Mouse (Mus musculus) macrophage (primary cell): ENCODE measurements around the gene Suox. TPM values are rescaled to one million over a fixed set of nuclear protein-coding genes. Genes with fewer than 3 reads are reported as not detected.
"Not testable (repeated sequence)": the region's sequence is repeated elsewhere in the genome, so short reads cannot be mapped to it uniquely, and the experiment has no call there.

Experiments
- H3K27ac ChIP-seq: fragments of 350-480 bp; formaldehyde crosslinking; 2 replicates; pipeline ENCODE4 v1.9.0; 2021
- H3K36me3 ChIP-seq: fragments of 350-480 bp; formaldehyde crosslinking; 2 replicates; pipeline ENCODE4 v1.9.0; 2021; ENCODE audit errors: inconsistent target
- H3K4me3 ChIP-seq: fragments of 350-480 bp; formaldehyde crosslinking; 2 replicates; pipeline ENCODE4 v1.9.0; 2021; ENCODE audit errors: inconsistent target
- H3K79me2 ChIP-seq: fragments of 350-480 bp; formaldehyde crosslinking; 2 replicates; pipeline ENCODE4 v1.9.0; 2021; ENCODE audit errors: inconsistent target
- WGBS: methylation state at CpG from one replicate; pipeline ENCODE4 v1.1.7; 2026; ENCODE audit warnings: inconsistent platforms; ENCODE audit not compliant: missing documents; 5-methylcytosine and 5-hydroxymethylcytosine counted together
- polyA plus RNA-seq: library from polyadenylated mRNA; stranded (reverse); fragments of 250-400 nt; gene quantifications from 3 replicates; pipeline ENCODE4 v1.2.4, GENCODE M21; 2018; ENCODE audit warnings: inconsistent platforms
- total RNA-seq, 78 experiments: library from RNA; depleted of rRNA; stranded (reverse); fragments of 250-400 nt; gene quantifications; 1 replicate in 9 of 78; 2 replicates in 24 of 78; 3 replicates in 43 of 78; 4 replicates in 2 of 78; pipeline ENCODE4 v1.2.4; 2018; ENCODE audit warnings: inconsistent platforms in 56 of 78

Suox gene
- 1 to 10 TPM in 3 of 26 experiments, under 1 TPM in 10, not detected in 13; 0.23 to 1.7 (median 0.38) TPM for total RNA-seq (2018; cell fraction: chromatin; rRNA removed)
- total RNA-seq (2018; cell fraction: cytosol; rRNA removed) = 1 to 10 TPM; 1.1 to 4.9 (median 1.8) TPM
- 1 to 10 TPM in 21 of 26 experiments, under 1 TPM in 5; 0.59 to 5.2 (median 1.5) TPM for total RNA-seq (2018; cell fraction: nucleus; rRNA removed)
- polyA plus RNA-seq = 2.9 to 4.7 TPM (median 4.4 TPM) in 3 replicates

DNA sequence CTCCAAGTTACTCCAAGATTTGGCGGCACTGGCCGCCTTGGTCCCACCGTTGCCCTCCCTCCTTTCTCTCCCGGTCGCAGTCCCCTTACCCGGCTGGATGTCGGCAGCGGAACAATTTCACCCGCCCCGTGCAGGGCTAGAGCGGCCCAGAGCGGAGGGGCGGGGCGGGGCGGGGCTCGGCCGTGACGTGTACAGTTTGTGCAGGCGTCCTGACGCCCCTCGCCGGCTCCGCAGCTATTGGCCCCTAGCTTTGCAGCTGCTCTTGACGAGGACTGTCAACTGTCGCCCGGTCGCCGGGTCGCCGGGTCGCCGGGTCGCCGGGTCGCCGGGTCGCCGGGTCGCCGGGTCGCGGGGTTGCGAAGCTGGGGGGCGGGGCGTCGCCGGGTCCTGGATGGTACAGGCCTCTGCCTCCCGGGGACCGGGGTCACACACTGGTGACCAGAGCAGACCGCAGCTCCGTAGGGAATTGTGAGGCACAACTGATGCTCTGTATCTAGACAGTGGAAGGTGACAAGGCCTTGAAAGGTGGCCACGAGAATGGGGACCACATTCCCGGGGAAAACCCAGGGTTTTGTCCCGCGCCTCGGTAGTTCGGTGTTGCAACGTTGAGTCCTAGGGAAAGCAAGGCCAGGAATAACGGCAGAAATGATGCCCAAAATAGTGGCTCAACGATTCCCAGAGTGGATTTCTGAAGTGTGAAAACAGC is at the start of gene Suox:
Suox (minus strand) TSS at position 311 of the 706 bp plus-strand sequence.
- peak within 1 kb of the TSS; percentile 48 for H3K4me3 ChIP-seq
- H3K27ac ChIP-seq = no peak within 1 kb of the TSS
- H3K36me3 ChIP-seq = no peaks in the 10 kb centered on the region
- H3K79me2 ChIP-seq = no peaks in the 10 kb centered on the region
- WGBS = under 1% methylated on average over 52 of the region's 60 CpGs

GRCm38 (mm10) chr10:128715559-128716537 is 42.0 kb upstream of the Suox start:
- Histone ChIP-seq H3K36me3 (no peaks in the 10 kb centered on the region), H3K27ac (no peak overlapping the region), H3K4me3 (no peak overlapping the region), H3K79me2 (no peaks in the 10 kb centered on the region)
- 41% methylated on average over 19 of the region's 19 CpGs for whole genome bisulfite sequencing

- H3K79me2 ChIP-seq, H3K27ac ChIP-seq, H3K4me3 ChIP-seq, H3K36me3 ChIP-seq: not testable (repeated sequence)
- WGBS = 93% methylated on average over 7 of the region's 7 CpGs
Observed at GRCm38 (mm10) chr10:128711318-128711717, 37.4 kb upstream of the Suox start.

GRCm38 (mm10) chr10:128705317-128705693 is 31.4 kb upstream of the Suox start:
- peak overlapping the region; percentile 47 for H3K27ac ChIP-seq
- 32% methylated on average over 11 of the region's 11 CpGs for WGBS
- H3K79me2 ChIP-seq = peaks cover 25% of the 10 kb centered on the region
- H3K4me3 ChIP-seq = peak overlapping the region; percentile 15; the same call in 1 of the 2 replicates
- peaks cover 18% of the 10 kb centered on the region for H3K36me3 ChIP-seq

DNA sequence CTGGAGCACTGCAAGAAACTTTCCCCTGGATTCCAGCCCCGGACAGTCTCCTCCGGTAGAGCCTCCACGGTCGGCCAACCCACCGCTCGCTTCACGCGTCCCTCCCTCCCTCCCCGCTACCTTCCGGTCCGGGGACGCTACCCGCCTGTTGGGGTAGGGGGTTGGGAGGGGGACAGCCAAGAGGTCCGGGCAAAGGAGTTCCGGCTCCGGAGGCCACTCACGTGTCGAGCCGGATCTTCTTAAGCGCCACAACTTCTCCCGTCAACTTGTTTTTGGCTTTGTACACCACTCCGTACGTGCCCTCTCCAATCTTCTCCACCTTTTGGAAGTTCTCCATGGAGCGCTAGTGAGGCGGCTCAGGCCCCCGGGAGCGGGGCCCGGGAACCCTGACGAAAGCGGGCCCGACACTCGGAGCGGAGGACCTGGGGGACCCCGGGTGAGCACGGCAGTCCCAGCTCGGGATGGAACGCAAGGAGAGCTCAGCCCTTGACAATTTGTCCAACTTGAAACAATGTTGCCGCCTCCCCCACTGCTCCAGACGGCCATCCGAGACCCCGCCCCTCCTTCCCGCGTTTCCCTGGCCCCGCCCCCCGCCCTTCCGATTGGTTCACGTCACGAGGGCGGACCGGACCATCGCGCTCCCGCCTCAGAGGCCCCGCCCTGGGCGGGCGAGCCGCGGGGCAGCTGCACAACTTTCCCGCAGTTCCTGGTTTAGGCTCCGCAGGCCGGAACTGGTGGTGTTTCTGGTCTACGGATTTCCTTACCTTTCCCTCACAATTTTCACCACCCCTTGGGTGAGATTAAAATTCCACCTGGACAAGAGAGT is 30.8 kb upstream of the Suox start, which contains the start of gene Cdk2:
Cdk2 (minus strand) TSS at position 541 of the 826 bp plus-strand sequence.
- WGBS = 2% methylated on average over 48 of the region's 62 CpGs
- H3K27ac ChIP-seq = peak within 1 kb of the TSS; percentile 77
- peak within 1 kb of the TSS; percentile 92 for H3K4me3 ChIP-seq
- peaks cover 24% of the 10 kb centered on the region for H3K36me3 ChIP-seq
- H3K79me2 ChIP-seq = peaks cover 25% of the 10 kb centered on the region

DNA sequence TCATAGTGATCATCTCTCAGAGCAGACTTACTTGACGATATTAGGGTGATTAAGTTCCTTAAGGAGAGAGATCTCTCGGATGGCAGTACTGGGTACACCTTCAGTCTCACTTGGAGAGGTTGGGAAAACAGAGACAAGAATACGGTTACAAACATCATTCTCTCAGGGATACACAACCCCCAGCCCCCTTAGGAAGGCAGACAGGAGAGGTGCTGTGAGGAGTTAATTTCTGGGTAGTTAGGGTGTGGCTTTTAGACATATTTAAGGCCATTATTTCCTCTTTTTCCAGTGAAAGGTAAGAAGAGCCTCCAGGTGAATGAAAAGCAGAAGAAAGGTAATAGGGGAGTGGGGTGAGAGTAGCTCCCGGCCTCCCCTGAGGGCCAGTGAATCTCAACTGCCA is 30.0 kb upstream of the Suox start, which contains the start of gene Pmel:
Pmel (plus strand) TSS at position 301 of the 400 bp plus-strand sequence.
- Histone ChIP-seq H3K36me3 (peaks cover 33% of the 10 kb centered on the region), H3K27ac (peak within 1 kb of the TSS; percentile 77), H3K79me2 (peaks cover 25% of the 10 kb centered on the region), H3K4me3 (peak within 1 kb of the TSS; percentile 92)
- WGBS = 16% methylated on average over 4 of the region's 4 CpGs

GRCm38 (mm10) chr10:128702328-128703007 is 28.6 kb upstream of the Suox start:
- peak overlapping the region; percentile 8; the same call in 1 of the 2 replicates for H3K27ac ChIP-seq
- H3K36me3 ChIP-seq = peaks cover 40% of the 10 kb centered on the region
- no peak overlapping the region for H3K4me3 ChIP-seq
- WGBS = 50% methylated on average over 6 of the region's 6 CpGs
- H3K79me2 ChIP-seq = peaks cover 25% of the 10 kb centered on the region

DNA sequence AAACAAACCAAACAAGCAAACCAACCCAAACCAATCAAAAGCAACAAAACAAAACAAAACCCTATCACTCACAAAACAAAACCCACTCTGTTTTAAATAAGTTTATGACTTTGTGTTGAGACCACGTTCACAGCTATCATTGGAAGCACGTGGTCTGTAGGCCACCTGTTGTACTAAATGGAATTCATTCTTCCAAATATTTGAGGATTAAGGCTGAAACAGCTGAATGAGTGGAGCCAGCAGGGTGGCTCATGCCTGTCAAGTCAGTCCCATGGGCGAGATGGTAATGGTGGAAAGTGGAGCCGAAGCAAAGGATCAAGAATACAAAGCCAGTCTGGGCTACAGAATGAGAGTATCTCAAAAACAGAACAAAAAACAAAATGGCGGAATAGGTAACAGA is 26.8 kb upstream of the Suox start:
- no peak overlapping the region for H3K4me3 ChIP-seq
- peaks cover 25% of the 10 kb centered on the region for H3K79me2 ChIP-seq
- no peak overlapping the region for H3K27ac ChIP-seq
- WGBS = 100% methylated on average over 4 of the region's 5 CpGs
- peaks cover 40% of the 10 kb centered on the region for H3K36me3 ChIP-seq

GRCm38 (mm10) chr10:128699611-128700010 is 25.7 kb upstream of the Suox start:
- no peak overlapping the region for H3K4me3 ChIP-seq
- 95% methylated on average over 8 of the region's 11 CpGs for WGBS
- H3K79me2 ChIP-seq = peaks cover 35% of the 10 kb centered on the region
- no peak overlapping the region for H3K27ac ChIP-seq
- H3K36me3 ChIP-seq = peaks cover 40% of the 10 kb centered on the region

GRCm38 (mm10) chr10:128699006-128699405 is 25.1 kb upstream of the Suox start:
- 92% methylated on average over 5 of the region's 5 CpGs for WGBS
- H3K79me2 ChIP-seq = peaks cover 37% of the 10 kb centered on the region
- peaks cover 40% of the 10 kb centered on the region for H3K36me3 ChIP-seq
- H3K27ac ChIP-seq = no peak overlapping the region
- no peak overlapping the region for H3K4me3 ChIP-seq

GRCm38 (mm10) chr10:128697072-128697725 is 23.3 kb upstream of the Suox start:
- Histone ChIP-seq H3K27ac (peak overlapping the region; percentile 63), H3K36me3 (peaks cover 40% of the 10 kb centered on the region), H3K79me2 (peaks cover 38% of the 10 kb centered on the region), H3K4me3 (no peak overlapping the region)
- WGBS = 88% methylated on average over 4 of the region's 6 CpGs

DNA sequence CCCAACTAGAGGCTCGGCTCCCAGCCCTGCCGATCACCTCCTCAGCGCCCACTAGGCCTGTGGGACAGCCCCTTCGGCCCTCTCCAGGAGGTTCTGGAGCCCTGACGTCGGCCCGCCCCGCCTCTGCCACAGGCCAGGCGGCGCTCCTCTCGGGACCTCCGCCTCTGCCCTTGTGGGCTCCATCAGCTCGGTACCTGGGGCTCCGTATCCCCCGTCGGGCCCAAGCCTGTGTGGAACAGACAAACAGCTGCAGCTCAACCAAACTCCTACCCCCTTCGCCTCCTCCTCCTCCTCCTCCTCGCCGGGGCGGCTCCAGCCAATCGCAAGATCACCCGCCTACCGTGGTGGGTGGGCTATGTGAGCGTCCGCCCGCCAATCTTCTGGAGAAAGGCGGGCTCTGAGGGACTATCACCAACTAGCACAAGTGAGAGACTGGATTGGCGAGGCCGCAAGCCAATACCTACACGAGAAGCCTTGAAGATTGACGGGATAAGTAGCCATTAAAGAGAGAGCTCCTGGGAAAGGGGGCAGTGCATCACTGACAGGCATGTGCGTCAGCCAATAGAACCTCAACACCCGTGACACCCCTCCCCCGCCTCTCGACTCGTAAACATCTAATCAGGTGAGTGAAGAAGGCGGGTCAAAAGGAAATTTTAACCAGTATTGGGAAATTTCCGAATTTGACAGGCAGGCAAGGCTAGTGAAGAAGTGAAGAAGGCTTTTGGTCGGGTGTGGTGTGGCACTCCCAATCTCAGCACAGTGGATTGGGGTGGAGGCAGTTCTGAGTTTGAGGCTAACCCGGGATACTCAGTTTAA is 22.3 kb upstream of the Suox start, which contains the start of gene Rab5b:
Rab5b (minus strand) TSS at position 273 of the 816 bp plus-strand sequence.
- WGBS = 2% methylated on average over 40 of the region's 40 CpGs
- H3K79me2 ChIP-seq = peaks cover 44% of the 10 kb centered on the region
- H3K27ac ChIP-seq = peak within 1 kb of the TSS; percentile 73
- H3K36me3 ChIP-seq = peaks cover 31% of the 10 kb centered on the region
- H3K4me3 ChIP-seq = peak within 1 kb of the TSS; percentile 83
